Mouse (Mus musculus) lung, postnatal 25 days (tissue): Measurements from ENCODE around the gene Uox.

Experiments used
- DNase-seq: peaks from one replicate; pipeline ENCODE4 v3.0.0; 2022; ENCODE audit warnings: low spot score

Gene Uox

GRCm38 (mm10) chr3:146583908-146584307 lies 13.7 kb downstream of the Uox start:
- no peak for DNase-seq

GRCm38 (mm10) chr3:146586616-146587015 lies 16.4 kb downstream of the Uox start:
- no peak for DNase-seq

- DNase-seq = no peak
These were observed 19.3 kb downstream of the Uox start for GRCm38 (mm10) chr3:146589523-146589922.

DNA sequence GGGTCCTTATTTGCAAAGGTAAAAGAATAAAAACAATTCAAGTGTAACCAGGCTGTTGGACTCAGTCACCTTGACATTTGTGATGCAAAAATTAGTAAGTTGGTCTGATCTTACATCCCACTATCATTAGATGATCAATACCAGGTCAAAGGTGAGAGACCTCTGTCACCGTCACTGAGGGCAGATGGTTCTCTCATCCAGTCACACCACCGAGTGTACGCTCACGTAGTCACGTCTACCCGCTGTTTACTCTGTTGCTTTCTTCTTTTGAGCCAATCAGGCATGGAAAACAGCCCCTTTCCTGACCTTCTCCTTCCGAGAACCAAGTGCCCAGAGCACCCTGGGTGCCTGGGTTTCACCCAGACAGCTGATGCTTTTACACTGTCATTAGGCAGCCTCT lies 20.9 kb downstream of the Uox start:
- DNase-seq = no peak

DNA sequence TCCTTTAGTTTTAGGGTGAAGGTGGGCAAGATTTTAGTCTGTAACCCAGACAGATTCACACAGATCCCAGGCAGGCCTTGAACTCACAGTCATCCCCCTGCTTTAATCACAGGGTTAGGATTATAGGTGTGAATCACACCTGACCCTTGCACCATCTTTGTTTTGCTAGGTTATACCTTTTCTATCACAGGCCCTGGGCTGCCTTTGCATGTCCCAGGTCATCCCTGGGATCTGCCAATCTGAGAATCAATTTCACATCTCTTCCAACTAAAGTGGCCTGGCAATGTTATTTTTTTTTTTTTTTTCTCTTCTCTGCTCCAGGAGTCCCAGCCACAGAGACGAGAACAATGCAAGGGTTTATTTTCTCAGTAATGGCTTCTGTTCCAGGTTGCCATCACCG lies 21.4 kb downstream of the Uox start:
- DNase-seq = no peak

DNA sequence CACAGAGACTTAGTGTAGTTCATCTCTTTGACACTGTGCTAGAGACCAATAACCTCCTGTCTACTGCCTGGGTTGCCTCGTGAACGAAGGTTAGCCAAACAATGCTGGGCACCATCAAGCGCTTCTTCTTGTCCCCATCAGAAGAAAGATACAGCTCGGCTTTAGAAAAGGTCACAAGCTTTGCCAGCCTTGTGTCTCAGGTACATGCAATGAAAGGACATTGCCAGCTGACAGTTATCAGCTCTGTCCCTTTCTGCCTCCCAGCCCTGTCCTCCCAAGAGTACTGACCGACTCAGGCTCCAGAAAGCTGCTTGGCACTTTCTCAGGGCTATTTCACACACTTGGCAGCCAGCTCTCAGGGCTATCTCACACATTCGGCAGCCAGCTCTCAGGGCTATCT lies 25.2 kb downstream of the Uox start:
- no peak for DNase-seq

- no peak for DNase-seq
These were observed 26.2 kb downstream of the Uox start for GRCm38 (mm10) chr3:146596387-146596786.

DNA sequence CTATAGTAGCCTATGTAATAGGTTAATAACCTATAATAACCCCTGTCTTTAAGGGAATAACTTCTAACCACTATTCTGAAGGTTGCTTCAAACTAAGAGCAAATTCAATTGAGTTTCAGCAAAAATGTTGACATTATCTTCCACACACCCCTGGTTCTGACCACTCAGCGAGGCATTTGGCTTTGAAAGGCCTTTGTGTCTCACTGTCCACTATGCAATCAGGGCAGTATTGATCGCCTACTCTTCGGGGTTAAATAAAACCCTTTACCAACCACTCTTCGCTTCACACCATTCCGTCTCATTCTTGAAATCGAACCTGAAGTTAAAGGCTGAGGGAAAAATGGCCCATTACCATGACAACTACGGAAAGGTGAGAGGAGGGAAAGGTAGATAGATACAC lies 26.6 kb downstream of the Uox start:
- no peak for DNase-seq

DNA sequence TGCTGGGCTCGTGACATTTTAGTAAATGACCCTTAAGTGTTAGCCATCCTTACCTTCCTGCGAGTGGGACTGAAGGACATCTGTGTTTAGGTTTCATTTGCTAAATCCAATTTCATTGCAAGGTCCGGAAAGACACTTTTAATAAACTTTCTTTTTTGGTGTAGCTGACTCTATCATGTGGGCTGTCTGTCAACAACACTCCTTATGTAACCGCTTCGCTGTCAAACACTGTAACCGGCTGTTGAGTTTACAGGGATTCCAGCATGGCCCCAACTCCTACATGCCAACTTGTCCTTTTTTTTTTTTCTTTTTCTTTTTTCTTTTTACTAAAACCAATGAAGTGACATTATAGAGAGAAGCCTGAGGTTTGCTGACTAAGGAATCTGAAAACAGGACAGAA lies 28.2 kb downstream of the Uox start:
- peak; percentile 12 for DNase-seq

- no peak for DNase-seq
These were observed 29.1 kb downstream of the Uox start for GRCm38 (mm10) chr3:146599198-146599900.

GRCm38 (mm10) chr3:146601205-146601604 lies 31.0 kb downstream of the Uox start:
- no peak for DNase-seq

GRCm38 (mm10) chr3:146602531-146602930 lies 32.3 kb downstream of the Uox start:
- DNase-seq = no peak

DNA sequence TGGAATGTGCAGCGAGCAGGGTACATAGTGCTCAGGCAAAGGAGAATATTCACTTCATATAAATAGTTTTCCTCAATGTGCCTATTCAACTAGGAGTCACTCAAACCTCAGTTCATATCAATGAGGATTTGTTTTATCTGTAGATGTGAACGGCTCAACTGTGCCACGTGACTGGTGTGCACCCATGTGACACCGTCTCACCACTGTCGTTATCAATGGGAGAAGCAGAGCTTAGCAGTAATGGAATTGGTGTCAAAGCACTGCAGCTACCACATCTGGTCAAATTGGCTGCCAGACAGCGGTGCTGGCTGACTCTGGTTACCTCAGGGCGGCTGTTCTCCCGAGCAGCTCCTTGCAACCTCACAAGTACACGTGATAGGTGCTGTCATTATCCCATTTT lies 34.4 kb downstream of the Uox start:
- DNase-seq = no peak

- no peak for DNase-seq
These were observed 37.1 kb downstream of the Uox start for GRCm38 (mm10) chr3:146607368-146607767.

- no peak for DNase-seq
These were observed 40.1 kb downstream of the Uox start for GRCm38 (mm10) chr3:146610322-146610721.

- no peak for DNase-seq
These were observed 41.0 kb downstream of the Uox start for GRCm38 (mm10) chr3:146611261-146611660.

GRCm38 (mm10) chr3:146611821-146612220 lies 41.6 kb downstream of the Uox start:
- DNase-seq = no peak

- no peak for DNase-seq
These were observed 45.3 kb downstream of the Uox start, which contains the start of gene Dnase2b for GRCm38 (mm10) chr3:146615496-146615895. Gene Dnase2b (minus strand): TSS chr3:146615596.

- DNase-seq = no peak
These were observed 46.5 kb downstream of the Uox start for GRCm38 (mm10) chr3:146616533-146617283.

DNA sequence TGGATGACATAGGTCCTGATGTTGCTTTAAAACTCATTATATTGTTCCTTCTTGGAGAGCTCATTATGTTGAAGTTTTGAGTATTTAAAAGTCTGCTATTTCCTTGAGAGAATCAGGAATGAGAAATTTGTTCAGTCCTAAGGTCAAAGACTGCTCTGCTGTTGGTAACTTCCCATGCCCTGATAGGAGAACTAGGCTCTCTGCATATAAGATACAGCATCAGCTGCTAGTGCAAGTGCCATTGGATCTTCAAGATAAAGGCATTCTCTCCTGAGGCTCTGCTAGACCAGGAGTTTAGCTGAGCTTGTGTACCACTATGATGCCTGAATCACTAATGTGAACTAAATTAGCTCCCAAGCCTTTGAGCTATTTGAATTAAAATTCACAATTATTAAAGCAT lies 47.7 kb downstream of the Uox start:
- DNase-seq = no peak

GRCm38 (mm10) chr3:146618357-146618756 lies 48.1 kb downstream of the Uox start:
- no peak for DNase-seq

- no peak for DNase-seq
These were observed 49.9 kb downstream of the Uox start for GRCm38 (mm10) chr3:146620101-146620500.

- no peak for DNase-seq
These were observed 50.5 kb downstream of the Uox start for GRCm38 (mm10) chr3:146620555-146621249.
